Mouse (Mus musculus) right cerebral cortex, postnatal 10 days (tissue): ENCODE data around the gene Samd4.
A peak's percentile ranks its signal among the peaks of the same experiment; 100 is the strongest.

Source experiments
- DNase-seq, 2 experiments: peaks; one replicate each; pipeline ENCODE4 v3.0.0; 2021; ENCODE audit warnings: low spot score in 2 of 2

Samd4 gene

DNA sequence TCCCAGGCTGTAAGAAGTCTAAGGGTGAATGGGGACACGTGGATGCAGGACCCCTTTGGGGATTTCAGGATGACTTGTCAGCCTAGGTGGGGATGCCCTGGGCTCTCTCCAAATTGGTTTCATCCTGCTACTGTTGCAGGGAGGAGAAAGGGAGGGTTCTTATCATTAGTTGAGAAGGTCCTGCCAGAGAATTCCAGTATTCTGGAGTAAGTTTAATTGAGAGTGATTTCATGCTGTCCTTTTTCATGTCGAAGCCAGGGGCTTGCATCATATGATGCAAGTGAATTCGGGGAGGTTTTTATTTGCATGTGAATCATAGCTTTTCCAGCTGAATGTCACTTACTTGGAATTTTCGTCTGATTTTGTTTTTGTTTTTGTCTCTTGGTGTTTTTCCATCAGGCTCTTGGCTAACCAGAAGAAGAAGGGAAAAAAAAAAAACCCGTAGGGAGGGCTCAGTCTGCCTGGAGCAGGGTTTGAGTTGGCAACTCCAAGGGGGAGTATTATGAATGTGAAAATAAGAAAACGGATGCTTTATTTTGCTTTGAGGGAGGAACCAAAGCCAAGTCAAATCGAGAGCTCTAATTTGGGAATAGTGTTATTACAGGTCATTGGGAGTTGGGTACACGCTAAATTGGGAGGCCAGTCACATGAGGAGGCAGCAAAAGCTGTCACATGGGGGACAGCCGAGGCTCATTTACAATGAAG lies 116.8 kb downstream of the Samd4 start:
- no peak for DNase-seq

DNA sequence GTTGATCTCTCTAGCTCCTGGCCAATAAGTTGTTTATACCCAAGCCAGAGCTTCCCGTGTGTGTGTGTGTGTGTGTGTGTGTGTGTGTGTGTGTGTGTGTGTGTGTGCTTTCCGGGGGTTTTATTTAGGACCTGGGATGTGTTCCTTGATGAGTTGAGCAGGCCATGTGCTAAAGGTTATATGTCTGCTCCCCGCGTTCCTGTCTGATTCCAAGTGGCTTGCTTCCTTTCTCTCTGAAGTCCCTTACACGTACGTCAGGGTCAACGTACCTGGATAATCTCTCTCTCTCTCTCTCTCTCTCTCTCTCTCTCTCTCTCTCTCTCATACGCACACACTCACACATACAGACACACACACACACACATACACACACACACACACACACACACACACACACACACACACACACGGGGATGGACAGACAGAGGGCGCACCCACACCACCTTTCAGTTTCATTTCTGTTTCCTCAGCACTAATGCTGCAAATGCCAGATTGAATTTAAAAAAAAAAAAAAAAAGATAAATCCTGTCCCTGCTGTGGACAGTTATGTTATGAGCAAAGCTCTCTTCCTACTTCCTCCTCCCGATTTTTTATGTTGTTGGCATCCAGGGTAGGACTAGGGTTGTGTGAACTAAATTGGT lies 117.6 kb downstream of the Samd4 start:
- no peak for DNase-seq

DNA sequence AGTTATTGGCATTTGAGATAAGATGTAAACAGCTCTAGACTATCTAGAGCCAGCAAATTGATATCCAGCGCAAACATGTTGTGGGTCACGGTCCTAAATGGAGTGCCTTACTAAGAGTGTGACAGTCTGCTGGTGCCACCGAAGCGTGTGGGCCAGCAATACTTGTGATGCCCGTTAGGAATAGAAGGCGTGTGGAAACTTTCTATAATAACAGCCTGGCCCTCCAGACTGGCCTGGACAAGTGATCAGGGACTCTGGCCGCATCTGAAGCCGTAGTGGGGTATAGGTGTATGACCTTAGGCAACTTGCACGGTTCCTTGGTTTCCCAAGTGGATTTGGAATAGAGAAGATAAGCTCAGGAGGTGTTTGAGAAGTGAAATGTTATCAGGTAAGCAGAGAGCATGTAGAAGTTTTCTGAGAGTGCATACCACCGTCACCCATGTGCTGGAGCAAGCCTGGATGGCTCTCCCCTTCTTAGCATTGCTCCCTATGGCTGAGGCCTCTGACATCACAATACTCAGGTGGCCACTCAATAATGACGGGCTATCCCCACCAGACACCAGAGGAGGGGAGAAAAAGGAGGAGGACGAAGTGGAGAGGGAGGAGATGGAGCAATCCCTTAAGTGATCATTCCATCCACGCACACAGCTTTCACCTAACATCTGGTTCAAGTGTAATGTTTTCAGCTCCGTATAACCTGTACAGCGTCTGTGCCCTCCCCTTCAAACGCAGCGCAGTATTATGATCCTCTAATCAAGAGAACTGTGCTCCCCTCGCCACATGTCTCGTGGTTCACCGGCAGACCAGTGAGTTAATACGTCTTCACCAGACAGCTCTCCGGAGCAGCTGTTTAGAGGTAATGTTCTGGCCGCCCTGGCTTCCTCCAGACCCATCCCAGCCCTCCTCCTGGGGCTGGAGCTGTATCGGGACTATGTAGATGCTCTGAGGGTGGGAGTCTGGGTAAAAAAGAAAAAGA lies 118.4 kb downstream of the Samd4 start:
- no peak for DNase-seq

DNA sequence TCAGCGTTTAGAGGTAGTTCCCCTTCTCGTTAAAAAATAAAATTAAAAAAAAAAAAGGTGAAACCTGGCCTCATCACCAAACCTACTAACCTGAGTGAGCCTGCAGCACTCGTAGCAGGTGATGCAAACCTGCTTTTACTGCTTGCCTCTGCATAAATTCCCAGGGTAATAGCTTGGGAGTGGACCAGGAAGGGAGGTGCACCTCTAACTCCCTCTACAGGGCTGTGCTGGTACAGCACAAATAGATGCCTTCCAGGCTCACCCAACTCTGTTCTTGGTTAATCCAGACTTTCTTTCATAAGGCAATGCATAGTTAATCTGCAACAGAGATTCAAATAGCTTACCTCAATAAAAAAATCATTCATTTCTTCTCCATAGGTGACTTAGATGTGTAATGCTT lies 121.5 kb downstream of the Samd4 start:
- DNase-seq, result no peak

DNA sequence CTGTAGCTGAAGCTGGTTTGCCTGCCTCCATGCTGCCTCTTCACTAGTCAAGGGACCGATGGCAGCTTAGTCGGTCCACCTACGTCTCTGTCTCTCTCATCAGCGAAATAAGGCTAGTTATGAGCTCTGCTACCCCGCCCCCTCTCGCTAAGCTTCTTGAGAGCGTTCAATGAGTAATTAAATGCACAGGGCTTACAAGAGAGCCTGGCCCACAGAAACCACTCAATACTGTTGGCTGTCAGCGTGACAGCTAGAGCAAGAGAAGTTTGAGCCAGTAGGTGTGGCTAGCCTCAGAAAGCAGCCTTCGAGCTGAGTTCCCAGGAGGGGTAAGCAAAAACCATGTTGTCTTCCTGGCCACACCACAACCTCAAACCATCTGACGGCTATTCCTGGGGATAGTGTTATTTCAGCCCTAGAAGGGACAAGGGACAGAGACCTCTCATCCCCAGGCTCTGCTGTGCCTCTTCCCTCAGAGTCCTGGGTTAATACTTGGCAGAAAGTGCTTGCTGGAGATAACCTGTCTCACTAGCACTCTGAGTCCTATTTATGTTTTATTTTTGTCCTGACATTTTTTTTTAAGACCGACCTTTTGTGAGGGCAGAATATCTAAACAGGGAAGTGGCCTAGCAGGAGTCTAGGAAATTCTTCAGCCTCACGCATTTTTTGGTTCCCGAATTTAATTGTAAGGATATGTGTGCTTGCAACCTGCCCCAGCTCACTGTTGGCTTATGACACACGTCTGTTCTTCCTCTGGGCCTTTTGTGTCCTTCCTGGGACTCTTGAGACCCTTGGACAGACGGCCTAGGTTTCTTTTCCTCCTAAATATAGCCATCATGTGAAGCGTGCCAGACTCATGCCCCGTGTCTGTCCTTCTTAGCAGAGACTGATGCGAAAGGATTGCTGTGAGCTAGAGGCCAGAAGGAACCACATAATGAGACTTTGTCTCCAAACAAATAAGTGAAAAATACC lies 128.8 kb downstream of the Samd4 start:
- DNase-seq, result peak; percentile 53 to 64

DNA sequence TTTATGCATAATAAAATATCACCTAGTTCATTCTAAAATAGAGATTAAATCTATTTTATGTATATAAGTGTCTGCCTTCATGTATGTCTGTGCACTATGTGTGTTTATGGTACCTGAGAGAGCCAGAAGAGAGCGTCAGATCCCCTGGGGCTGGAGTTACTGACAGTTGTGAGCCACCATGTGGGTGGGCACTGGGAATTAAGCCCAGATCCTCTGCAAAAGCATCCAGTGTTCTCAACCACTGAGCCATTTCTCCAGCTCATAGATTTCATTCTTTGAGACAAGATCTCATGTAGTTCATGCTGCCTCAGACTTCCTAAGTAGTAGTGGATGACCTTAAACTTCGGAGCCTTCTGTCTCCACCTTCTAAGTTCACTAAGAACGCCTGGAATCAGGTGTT lies 133.0 kb downstream of the Samd4 start:
- DNase-seq, result no peak

DNA sequence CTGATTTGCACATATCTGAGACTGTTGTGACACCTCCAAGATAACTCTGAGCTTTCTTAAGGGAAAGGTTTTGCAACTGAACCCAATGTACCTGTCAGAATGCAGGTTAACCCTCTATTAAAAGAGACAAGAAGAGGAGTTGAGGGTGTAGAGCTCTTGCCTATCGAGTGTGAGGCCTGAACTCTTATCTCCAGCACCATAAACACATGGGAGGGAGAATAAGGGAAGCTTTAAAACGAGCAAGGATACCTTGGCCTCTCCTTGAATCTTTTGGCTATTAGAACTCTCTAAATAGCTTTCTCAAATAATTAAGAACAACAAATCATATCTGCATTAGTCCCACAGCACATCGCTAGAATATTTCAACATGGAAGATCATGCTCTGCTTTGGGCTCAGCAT lies 135.0 kb downstream of the Samd4 start:
- no peak for DNase-seq

DNA sequence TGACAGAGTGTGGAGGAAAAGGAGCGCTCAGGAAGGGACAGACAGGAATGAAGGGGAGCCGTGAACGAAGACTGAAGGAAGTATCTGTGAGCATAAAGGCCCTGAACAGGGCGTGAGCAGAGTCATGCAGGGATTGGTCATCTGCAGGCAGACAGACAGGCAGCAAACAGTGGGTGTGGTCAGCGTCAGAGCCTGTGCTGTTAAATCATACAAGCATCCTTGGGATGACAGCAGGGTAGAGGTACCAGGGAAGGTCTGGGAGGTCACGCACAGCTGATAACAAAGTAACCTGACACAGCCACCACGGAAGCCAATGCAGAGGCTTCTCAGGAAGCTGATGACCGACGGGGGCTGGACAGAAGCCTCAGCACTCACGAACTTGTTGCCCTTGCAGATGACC lies 138.2 kb downstream of the Samd4 start:
- DNase-seq, result no peak

DNA sequence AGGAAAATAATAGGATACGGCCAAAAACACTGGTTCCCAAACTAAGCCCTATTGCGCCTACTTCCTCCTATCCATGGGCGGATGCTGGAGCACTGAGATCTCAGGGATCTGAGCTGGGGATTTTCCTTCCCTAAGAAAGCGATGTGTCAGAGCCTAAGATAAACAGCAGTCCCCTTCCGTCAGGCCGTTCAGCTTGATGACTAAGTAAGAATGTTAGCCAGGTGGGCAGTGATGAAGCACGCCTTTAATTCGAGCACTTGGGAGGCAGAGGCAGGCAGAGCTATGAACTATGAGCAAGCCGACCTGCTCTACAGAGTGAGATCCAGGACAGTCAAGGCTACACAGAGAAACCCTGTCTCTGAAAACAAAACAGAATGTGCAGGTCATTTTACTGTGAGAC lies 140.9 kb downstream of the Samd4 start:
- DNase-seq, result no peak

DNA sequence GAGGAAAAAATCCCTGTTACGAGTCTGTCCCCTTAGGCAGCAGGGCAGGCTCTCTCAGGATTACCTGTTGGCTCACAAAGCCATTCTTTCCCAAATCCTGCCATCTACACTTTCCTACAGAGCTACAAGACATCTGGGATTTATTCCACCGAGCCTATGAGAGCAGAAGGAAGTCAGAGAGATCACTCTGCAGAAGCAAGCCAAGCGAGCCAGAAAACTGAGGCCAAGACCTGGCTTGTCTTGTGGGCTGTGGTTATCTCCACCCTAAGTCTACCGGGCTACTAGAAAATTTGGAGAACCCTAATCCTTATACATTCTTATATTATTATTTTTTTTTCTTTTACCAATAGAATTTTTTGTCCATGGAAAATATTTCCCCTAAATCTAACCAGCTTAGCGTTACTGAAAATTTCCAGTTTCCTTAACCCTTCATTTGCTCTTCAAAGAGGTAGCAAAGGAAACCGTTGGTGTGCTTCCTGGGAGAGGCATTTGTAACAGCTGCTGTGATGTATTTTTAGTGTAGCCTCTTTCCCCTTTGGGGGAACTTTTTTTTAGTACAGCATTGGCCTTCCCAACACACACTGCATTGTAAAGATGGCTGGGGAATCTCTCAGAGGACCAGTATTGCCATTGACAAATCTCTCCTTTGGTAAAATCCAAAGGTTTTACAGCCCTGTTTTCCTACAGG lies 144.9 kb downstream of the Samd4 start:
- DNase-seq, result no peak

DNA sequence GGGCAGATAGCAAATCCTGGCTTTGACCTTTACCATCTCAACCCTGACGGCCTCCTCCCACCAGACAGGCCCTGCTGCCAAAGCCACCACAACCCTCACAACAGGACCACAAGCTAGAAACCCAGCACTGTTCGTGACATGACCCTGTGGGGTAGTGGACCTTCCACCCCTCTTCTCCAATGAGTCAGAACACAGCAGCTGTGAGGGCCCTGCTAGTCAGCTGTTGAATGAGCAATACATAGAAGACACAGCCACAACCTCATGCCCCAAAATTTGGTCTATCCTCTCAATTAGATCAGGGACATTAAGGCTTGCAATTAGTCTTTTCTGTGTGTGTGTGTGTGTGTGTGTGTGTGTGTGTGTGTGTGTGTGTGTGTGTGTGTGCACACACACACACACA lies 148.9 kb downstream of the Samd4 start:
- no peak for DNase-seq

DNA sequence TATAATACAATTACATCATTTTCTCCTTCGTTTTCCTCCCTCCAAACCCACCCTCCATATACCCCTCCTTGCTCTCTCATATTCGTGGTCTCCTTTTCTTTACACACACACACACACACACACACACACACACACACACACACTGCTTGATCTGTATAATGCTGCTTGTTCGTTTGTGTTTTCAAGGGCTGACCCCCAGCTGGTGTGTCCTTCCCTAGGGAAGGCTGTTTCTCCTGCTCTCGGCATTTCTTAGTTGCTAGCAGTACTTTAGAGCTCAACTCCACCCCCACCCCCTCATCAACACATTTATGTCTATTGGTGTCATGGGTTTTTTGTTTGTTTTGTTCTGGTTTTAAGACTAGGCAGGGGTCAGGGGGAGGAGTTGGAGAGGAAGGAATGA lies 149.5 kb downstream of the Samd4 start:
- no peak for DNase-seq

DNA sequence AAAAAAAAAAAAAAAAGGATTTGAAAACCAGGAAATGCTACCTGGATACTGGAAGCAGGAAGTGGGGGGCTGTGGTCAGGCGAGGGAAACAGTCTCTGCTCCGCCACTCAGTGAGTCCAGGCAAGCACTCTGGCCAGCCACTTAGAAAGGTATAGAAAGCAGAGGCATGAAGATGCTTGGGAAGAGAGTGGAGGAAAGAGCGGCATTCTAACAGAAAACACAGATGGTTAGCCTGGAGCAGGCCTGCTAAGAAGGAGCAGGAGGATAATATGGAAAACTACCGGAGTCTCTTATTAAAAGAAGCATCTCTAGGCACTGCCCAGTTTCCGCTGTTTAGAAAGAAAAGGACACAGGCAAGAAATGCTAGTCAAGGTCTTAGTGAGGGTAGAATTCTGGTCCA lies 150.8 kb downstream of the Samd4 start:
- DNase-seq, result no peak

DNA sequence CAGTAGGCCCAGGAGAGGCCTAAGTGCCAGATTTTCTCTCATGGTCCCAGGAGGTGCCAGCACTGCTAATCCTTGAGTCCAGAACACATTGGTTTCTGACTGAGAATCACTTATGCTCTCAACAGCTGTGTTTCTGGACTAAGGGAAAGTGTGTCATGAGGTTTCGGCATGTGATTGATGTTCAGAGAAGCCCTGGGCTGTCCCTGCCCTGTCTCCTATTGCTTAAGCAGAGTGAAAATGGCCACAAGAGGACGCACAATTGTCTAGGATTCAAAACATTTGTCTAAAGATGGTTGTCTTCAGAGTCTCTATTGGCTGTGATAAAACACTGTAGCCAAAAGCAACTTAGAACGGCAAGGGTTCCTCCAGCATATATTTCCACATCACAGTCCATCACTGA lies 159.0 kb downstream of the Samd4 start:
- no peak for DNase-seq

DNA sequence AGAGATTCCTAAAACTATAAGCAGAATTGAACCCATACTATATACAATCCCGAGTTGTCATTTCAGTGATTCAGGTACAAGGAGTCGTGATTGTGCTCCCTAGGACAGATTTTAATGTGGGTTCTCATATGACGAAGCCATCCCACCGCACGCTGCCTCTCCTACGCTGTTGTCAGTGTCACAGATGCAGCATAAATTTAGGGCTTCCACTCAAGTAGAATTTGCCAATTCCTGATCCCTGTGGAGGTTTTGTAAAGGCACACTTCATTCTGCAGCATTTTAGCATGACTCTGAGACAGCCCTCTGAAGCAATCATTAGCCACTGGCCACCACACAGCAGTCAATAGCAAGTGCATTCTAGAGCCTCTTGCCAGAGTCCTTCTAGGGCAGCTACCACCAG lies 166.4 kb downstream of the Samd4 start:
- DNase-seq, result no peak

DNA sequence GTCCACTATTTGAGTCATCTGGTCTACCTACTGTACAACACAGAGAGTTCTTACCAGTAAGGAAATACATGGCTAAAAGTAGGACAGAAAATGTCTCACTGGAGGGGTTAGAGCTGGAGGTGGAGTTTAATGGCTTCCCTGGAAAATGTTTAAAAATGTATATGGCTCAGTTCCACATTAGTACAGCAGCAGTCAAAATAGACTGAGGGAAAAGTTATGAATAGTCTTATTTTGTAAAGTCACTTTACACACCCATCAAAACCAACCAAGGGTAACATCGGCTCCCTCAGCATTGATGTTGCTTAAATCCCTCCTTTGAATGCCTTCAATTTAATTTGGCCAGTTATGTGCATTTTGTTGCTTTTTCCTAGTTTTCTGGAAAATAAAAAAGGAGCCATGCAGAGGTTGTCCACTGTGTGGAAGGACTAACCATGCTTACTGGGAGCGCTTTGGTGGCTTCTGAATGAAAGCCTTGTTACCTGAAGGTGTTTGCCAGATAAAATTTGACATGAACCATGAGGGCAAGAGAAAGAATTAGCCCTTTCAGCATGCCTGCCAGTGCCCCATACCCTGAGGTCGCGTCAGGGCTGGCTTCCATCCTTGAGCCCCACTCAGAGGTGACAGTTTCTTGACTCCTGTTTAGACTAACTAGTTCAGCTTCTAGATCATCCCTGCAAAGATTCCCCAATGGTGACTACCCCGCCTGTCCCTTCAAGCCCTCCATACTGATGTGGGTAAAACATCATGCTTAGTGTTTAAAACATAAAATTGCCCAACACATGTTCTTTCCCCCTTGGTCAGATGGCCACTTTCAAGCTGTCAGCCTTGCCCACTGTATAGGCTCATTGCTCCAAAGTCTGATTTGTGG lies 169.3 kb downstream of the Samd4 start:
- DNase-seq, result no peak

DNA sequence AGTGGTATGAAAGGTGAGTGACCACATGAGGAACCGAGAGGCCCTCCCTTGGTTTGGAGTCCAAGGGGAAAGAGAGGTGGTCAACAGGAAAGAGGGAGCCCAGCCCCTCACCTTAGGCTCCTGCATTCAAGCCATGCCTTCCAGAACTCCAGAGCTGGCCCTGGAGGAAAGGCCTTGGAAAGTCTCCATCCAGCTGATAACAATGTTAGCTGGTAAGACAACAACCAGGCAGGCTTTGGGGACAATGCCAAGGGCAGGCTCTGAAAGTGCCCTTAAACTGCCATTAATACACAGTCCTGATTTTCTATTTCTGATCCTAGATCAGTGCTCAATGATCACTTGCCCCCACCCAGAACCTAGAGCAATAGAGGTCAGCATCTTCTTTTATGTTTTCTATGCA lies 170.4 kb downstream of the Samd4 start:
- DNase-seq, result no peak

DNA sequence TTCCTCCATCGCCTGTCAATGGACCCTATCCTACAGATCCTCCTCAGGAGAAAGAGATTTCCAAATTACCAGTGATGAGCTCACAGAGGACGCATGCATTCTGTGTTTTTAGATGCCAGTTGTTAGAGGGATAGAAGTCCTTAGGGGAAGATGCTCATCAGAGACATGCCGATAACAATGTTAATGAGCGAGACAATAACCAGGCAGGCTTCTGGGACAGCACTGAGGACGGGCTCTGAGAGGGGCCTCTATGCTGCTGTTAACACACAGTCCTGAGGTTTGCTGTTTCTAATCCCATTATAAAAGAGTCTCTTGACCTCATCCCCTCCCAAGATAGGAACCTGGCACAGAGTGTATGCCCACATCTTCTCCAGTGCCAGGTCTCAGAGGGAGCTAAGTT lies 171.2 kb downstream of the Samd4 start:
- no peak for DNase-seq

DNA sequence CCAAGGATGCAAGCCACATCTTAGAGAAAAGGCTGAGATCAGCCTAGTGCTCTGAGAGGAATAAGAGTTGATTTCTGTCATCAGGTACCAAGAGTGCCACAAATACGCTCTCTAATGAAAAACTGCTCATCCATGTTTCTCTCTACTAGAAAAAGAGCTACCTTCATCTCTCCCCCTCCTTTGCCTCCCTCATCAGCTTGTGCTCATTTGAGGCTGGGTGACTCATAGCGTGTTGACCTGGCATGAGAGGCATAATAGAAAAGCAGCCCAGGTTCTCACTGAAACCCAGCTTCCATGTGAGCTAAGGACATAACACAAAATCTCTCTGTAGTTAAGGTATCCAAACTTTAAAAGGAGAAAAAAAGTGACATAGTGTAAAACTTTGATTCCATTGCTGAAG lies 176.3 kb downstream of the Samd4 start:
- DNase-seq, result no peak

DNA sequence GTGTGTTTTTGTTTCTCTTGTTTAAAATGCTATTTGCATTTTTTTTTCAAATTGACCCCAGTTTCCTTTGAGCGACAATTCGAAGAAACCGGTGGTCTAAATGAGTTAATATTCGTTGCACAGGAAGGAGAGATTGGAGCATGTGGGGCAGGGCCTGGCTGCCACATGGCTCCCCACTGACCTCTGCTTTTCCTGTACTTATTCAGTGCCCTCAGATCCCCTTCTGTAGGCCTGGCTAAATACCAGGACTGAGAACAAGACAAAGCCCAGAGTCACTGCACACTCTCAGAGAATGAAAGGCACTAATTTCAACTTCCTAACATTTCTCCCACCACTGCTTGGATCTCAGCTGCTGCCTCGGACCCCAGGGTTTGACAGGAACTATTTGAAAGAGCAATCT lies 182.4 kb downstream of the Samd4 start:
- DNase-seq, result no peak
